Mouse (Mus musculus) kidney, adult 2 months (tissue): Measurements from ENCODE around the gene Tfr2. TPM values are rescaled to one million over a fixed set of nuclear protein-coding genes. Genes with fewer than 3 reads are reported as not detected.

Experiments used
- DNase-seq: peaks from one replicate; pipeline ENCODE4 v3.0.0; 2021
- H3K27ac ChIP-seq: fragments of 200-500 bp; 2 replicates; pipeline ENCODE4 v1.5.1; 2012; ENCODE audit warnings: low read depth, low read length, control low read depth, inconsistent platforms; ENCODE audit not compliant: insufficient read depth
- H3K27me3 ChIP-seq: fragments of 200-500 bp; replicated peaks from 2 replicates; pipeline ENCODE4 v1.6.1; 2012; ENCODE audit warnings: mild to moderate bottlenecking, moderate library complexity, low read length, inconsistent platforms; ENCODE audit not compliant: control insufficient read depth, insufficient read depth
- H3K36me3 ChIP-seq: fragments of 200-500 bp; 2 replicates; pipeline ENCODE4 v1.6.1; 2012; ENCODE audit warnings: mild to moderate bottlenecking, moderate library complexity, low read length, inconsistent platforms; ENCODE audit not compliant: control insufficient read depth, insufficient read depth
- H3K4me1 ChIP-seq: fragments of 200-500 bp; 2 replicates; pipeline ENCODE4 v1.6.1; 2011; ENCODE audit warnings: low read length; ENCODE audit not compliant: control insufficient read depth, insufficient read depth
- H3K4me3 ChIP-seq: fragments of 200-500 bp; 2 replicates; pipeline ENCODE4 v1.5.1; 2011; ENCODE audit warnings: mild to moderate bottlenecking, low read depth, low read length, control low read depth; ENCODE audit not compliant: insufficient read depth
- CTCF ChIP-seq: fragments of 200-500 bp; conservative IDR thresholded peaks from 2 replicates; pipeline ENCODE4 v1.5.1; 2011; ENCODE audit warnings: low read depth, mild to moderate bottlenecking, control low read depth, low read length, moderate library complexity, mixed read lengths; ENCODE audit not compliant: insufficient read depth, insufficient read length
- POLR2A ChIP-seq: fragments of 200-500 bp; IDR thresholded peaks from one replicate; pipeline ENCODE4 v1.6.1; 2011; ENCODE audit warnings: low read depth, low read length, control low read depth
- WGBS: fragments of 180-500 bp; shearing (Covaris S2); methylation state at CpG from one replicate; pipeline ENCODE4 v1.1.7; 2018; 5-methylcytosine and 5-hydroxymethylcytosine counted together
- polyA plus RNA-seq: library from polyadenylated mRNA; depleted of rRNA; stranded (reverse); fragments of >200 nt; gene quantifications from 2 replicates; pipeline ENCODE4 v1.2.3, GENCODE M21; 2012

Gene Tfr2
- polyA plus RNA-seq, 1 experiment = 1.2 TPM

DNA sequence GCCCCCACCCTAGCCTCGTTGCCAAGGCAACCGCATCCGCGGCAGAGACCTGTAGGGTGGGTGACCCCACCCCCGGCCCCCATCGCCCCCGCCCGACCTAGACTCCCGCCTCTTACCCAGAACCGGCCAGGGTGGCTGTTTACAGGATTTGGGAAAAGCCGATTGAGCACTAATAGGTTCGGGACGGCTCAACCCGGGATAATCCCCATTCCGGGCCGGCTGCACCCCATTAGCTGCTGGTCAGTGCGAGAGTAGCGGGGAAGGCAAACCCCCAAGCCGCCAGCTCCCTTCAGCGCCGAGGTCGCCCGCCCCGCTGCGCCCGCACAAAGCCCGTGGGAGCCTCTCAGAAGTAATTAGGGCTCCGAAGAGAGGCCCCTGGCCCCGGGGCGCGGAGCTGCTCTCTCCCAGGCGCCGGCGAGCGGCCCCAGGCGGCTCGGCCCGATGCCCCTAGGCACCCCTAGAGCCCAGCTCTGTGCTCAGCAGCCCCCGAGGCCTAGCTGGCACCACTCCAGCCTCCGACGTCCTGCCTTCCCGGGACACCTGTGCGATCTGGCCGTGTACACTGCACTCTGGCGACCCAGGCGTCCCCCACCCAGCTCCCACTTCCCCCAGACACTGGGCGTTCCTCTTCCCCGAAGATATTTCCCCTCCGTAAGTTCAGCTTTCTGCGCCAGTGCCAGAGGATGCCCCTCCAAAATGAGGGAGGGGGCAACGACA, 38.1 kb upstream of the Tfr2 start:
- Histone ChIP-seq H3K27me3 (no peaks in the 10 kb centered on the region), H3K27ac (peak overlapping the region; percentile 100), H3K4me3 (peak overlapping the region; percentile 100), H3K36me3 (peaks cover 3% of the 10 kb centered on the region; the same call in 1 of the 2 replicates), H3K4me1 (peaks cover 7% of the 10 kb centered on the region; the same call in 1 of the 2 replicates)
- TF ChIP-seq CTCF = no peak
- no peak for TF ChIP-seq POLR2A
- DNase-seq = peak; percentile 61
- under 1% methylated on average over 51 of the region's 51 CpGs for WGBS

DNA sequence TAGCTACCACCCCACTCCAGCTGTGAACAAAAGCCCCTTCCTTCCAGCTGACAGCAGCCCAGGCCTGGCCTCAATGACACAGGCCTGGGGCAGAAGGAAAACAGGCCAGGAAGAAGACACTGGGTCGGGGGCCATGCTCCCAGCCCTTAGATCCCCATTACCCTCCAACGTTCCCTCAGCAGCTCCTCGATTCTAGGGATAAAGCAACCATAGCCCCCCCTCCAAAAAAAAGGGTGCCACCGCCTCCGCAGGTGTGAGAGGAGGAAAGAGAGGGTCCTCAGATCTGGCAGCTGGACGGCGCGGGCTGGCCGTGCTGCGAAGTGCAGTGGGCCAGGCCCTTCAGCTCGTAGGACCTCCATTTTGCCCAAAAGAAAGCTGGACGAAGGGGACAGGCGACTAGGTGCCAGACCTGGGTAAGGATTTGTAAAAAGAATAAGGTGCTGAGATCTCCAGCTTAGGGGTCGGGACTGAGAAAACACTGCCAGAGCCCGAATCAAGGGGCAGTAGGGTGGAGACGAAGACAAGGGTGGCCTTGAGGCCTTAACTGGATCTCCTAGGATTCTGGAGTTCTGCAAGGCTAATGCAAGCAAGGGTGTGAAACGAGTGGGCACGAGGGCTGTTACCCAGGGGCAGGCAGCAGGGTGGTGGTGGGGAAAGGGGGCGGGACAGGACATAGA, 37.4 kb upstream of the Tfr2 start:
- WGBS = under 1% methylated on average over 19 of the region's 19 CpGs
- H3K4me3 ChIP-seq = peak overlapping the region; percentile 100
- no peak for TF ChIP-seq POLR2A
- no peak for TF ChIP-seq CTCF
- H3K27me3 ChIP-seq = no peaks in the 10 kb centered on the region
- H3K4me1 ChIP-seq = peaks cover 7% of the 10 kb centered on the region; the same call in 1 of the 2 replicates
- H3K36me3 ChIP-seq = peaks cover 3% of the 10 kb centered on the region; the same call in 1 of the 2 replicates
- no peak for DNase-seq
- H3K27ac ChIP-seq = peak overlapping the region; percentile 100

DNA sequence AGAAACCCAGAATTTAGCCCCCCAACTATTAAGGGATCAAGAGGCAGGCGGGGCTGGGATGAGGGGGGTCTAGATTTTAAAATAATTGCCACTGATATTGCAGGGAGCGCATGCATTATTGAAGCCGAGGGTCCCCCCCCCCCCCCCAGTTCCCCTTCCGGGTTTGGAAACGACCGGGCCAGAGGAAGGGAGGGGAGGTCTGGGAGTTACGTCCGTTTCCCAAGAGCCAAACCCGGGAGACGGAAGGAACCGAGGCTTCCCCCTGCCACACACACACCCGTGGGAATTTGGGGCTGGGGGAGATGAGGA, 36.9 kb upstream of the Tfr2 start:
- H3K36me3 ChIP-seq = peaks cover 3% of the 10 kb centered on the region; the same call in 1 of the 2 replicates
- peak overlapping the region; percentile 100 for H3K4me3 ChIP-seq
- H3K27ac ChIP-seq = peak overlapping the region; percentile 100
- under 1% methylated on average over 12 of the region's 12 CpGs for WGBS
- no peak for DNase-seq
- TF ChIP-seq POLR2A (no peak), CTCF (no peak)
- H3K27me3 ChIP-seq = no peaks in the 10 kb centered on the region
- H3K4me1 ChIP-seq = peaks cover 7% of the 10 kb centered on the region; the same call in 1 of the 2 replicates

DNA sequence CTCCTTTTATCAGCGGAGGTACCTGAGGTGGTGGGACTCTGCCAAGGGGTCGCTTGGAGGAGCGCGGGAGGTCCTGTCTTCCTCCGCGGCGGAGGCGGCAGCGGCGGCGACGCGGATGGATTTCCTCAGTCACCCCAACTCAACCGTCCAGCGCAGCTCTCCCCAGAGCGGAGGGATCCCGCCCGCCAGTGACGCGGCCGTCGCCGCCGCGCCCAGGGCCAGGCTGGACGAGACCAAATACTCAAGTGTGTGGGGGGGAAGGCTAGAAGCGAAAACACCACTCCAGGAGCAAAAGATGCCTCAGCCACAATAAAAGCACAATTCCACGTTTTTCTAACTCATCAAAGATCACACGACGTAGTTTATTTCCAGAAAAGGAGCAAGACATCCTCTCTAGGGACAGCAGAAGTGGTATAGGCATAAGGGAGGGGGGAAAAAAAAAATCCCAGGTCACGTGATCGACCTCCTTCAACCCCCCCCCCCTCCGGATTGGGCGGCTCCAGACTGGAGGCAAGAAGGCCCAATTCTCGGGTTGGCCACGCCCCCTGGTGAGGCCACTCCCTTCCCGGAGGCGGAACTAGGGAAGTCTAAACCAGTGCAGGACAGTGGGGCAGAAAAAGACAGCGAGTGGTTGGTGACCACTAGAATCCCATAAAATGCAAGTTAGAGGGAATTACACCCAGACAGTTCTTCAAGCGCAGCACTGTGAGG, 36.4 kb upstream of the Tfr2 start, which contains the start of the genes Epo and Gnb2:
Epo (minus strand) TSS at position 126 of the 711 bp plus-strand sequence.
Gnb2 (minus strand) TSS at position 394 of the 711 bp plus-strand sequence.
- peaks cover 3% of the 10 kb centered on the region; the same call in 1 of the 2 replicates for H3K36me3 ChIP-seq
- peak within 1 kb of the TSS; percentile 100 for H3K27ac ChIP-seq
- under 1% methylated on average over 40 of the region's 40 CpGs for WGBS
- TF ChIP-seq POLR2A (peak; percentile 86), CTCF (no peak)
- H3K27me3 ChIP-seq = no peaks in the 10 kb centered on the region
- H3K4me3 ChIP-seq = peak within 1 kb of the TSS; percentile 100
- peak; percentile 100 for DNase-seq
- H3K4me1 ChIP-seq = peaks cover 7% of the 10 kb centered on the region; the same call in 1 of the 2 replicates

DNA sequence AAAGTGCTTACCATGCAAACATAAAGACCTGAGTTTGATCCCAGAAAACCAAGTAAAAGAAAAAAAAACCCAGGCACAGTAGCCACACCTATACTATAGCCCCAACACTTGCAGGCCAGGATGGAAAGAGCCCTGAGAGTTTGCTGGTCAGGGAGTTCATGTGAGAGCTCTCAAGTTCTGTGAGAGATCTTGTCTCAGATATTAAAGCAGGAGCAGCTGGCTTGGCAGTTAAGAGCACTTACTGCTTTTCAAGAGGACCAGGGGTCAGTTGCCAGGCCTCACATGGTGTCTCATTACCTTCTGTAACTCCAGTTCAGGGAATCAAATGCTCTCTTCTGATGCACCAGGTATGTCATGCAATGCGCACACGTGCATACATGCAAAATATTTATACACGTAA, 34.9 kb upstream of the Tfr2 start:
- Histone ChIP-seq H3K27ac (no peak overlapping the region), H3K4me3 (no peak overlapping the region), H3K27me3 (no peaks in the 10 kb centered on the region), H3K36me3 (no peaks in the 10 kb centered on the region), H3K4me1 (peaks cover 7% of the 10 kb centered on the region; the same call in 1 of the 2 replicates)
- DNase-seq = no peak
- WGBS = 86% methylated on average over 3 of the region's 3 CpGs
- TF ChIP-seq POLR2A (no peak), CTCF (no peak)

DNA sequence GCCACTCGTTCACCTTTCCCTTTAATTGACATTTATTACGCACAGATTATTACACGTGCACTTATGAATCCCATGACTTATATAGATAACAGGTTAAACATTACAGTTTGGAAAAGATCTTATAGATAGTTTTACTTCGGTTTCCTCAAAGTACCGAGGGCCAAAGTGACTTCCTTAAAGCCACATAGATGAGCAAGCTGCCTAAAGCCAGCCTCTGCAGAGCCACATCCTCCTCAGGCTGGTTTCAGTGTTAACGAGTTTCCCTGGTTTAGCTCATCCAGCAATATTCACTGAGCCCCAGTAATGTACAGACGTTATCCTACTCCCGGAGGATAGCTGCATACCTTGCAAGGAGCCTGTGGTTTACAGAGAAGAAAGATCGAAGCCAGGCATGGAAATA, 34.3 kb upstream of the Tfr2 start:
- no peak overlapping the region for H3K4me3 ChIP-seq
- peaks cover 5% of the 10 kb centered on the region; the same call in 1 of the 2 replicates for H3K4me1 ChIP-seq
- WGBS = 76% methylated on average over 9 of the region's 9 CpGs
- no peaks in the 10 kb centered on the region for H3K27me3 ChIP-seq
- H3K36me3 ChIP-seq = no peaks in the 10 kb centered on the region
- no peak overlapping the region for H3K27ac ChIP-seq
- no peak for TF ChIP-seq CTCF
- TF ChIP-seq POLR2A = no peak
- no peak for DNase-seq

DNA sequence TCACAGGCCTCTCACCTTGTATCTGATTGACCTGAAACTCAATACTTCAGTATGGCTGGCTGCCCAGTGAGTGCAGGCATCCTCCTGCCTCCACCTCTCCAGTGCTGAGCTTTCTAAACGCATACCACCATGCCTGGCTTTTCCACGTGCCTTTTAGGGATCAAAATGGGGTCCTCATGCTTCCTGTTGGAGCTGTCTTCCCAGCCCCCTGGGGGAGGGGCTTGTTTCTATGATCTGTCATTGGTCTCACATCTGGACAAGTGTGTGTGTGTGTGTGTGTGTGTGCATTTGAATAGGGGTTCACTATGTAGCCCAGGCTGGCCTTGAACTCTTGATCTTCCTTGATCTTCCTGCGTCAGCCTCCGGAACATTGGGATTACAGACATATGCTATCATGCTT, 32.2 kb upstream of the Tfr2 start:
- TF ChIP-seq POLR2A = no peak
- TF ChIP-seq CTCF = no peak
- no peak for DNase-seq
- no peak overlapping the region for H3K4me3 ChIP-seq
- 65% methylated on average over 4 of the region's 4 CpGs for WGBS
- H3K27me3 ChIP-seq = no peaks in the 10 kb centered on the region
- no peak overlapping the region for H3K27ac ChIP-seq
- peaks cover 4% of the 10 kb centered on the region; the same call in 1 of the 2 replicates for H3K4me1 ChIP-seq
- H3K36me3 ChIP-seq = no peaks in the 10 kb centered on the region
